Mouse (Mus musculus) intestine, embryonic 16.5 days (tissue): ENCODE measurements around the gene Ttc33. TPM values are rescaled to one million over a fixed set of nuclear protein-coding genes. Genes with fewer than 3 reads are reported as not detected.

ENCODE experiments used
- ATAC-seq: fragments of 200-750 bp; cut with Nextera tagmentation; 2 replicates; pipeline ENCODE4 v1.8.0; 2017; ENCODE audit warnings: moderate TSS enrichment, moderate library complexity
- H3K27ac ChIP-seq: fragments of 300-500 bp; sonication (generic); 2 replicates; pipeline ENCODE4 v1.5.1; 2014; ENCODE audit warnings: mild to moderate bottlenecking, low read length
- H3K27me3 ChIP-seq: fragments of 300-500 bp; sonication (generic); replicated peaks from 2 replicates; pipeline ENCODE4 v1.6.1; 2014; ENCODE audit warnings: low read length, control low read depth, mixed read lengths; ENCODE audit not compliant: control insufficient read depth, insufficient read depth
- H3K36me3 ChIP-seq: fragments of 300-500 bp; sonication (generic); 2 replicates; pipeline ENCODE4 v1.6.1; 2014; ENCODE audit warnings: low read length, control low read depth; ENCODE audit not compliant: control insufficient read depth, insufficient read depth
- H3K4me1 ChIP-seq: fragments of 300-500 bp; sonication (generic); 2 replicates; pipeline ENCODE4 v1.6.1; 2014; ENCODE audit warnings: low read length, control low read depth, mixed read lengths; ENCODE audit not compliant: control insufficient read depth, insufficient read depth
- H3K4me2 ChIP-seq: fragments of 300-500 bp; sonication (generic); 2 replicates; pipeline ENCODE4 v1.6.1; 2014; ENCODE audit warnings: low read depth, low read length, control low read depth
- H3K4me3 ChIP-seq: fragments of 300-500 bp; sonication (generic); 2 replicates; pipeline ENCODE4 v1.5.1; 2014; ENCODE audit warnings: mild to moderate bottlenecking, low read length
- H3K9ac ChIP-seq: fragments of 300-500 bp; sonication (generic); 2 replicates; pipeline ENCODE4 v1.6.1; 2014; ENCODE audit warnings: low read depth, low read length
- H3K9me3 ChIP-seq: fragments of 300-500 bp; sonication (generic); 2 replicates; pipeline ENCODE4 v1.6.1; 2016; ENCODE audit warnings: low read length, control low read depth; ENCODE audit not compliant: control insufficient read depth
- WGBS: fragments of 180-500 bp; shearing (Covaris S2); extraction: QIAGEN DNeasy Blood & Tissue Kit; methylation state at CpG from one replicate; pipeline ENCODE4 v1.1.7; 2014; 5-methylcytosine and 5-hydroxymethylcytosine counted together
- polyA plus RNA-seq: library from polyadenylated mRNA; unstranded; fragments of >200 nt; fragmentation: Nextera tagmentation; extraction: Ambion mirVana; gene quantifications from 2 replicates; pipeline ENCODE4 v1.2.1, GENCODE M21; 2015

Gene Ttc33
- polyA plus RNA-seq, 1 experiment from 2014 or later: 32.9 TPM

DNA sequence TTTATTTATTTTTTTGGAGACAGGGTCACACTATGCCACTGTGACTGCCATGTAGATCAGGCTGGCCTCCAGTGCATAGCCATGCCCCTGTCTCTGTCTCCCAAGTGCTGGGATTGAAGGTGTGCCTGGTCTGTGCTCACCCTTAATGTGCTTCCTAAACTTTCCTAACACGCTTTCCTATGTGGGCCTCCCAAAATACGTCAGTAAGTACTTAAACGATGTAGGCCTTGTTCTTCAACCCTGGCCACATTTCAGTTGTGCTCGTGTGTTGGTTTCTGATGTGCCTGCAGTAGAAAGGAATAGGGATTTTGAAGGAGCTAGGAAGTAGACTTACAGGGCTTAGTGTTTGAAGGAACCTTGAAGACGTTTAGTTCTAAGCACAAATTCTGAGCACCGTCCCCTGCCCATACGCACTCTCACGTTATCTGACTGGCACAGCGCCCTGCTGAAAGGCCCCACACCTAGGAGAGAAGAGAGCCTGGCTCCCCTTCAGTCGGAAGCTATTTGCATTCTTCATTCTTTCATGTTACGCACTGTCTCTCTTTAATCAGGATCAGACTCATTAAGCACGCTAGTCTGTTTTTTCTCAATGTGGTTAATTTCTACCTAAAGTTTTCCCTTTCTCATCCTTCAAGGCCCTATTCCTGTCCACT, 20.1 kb upstream of the Ttc33 start:
- no peak overlapping the region for H3K27ac ChIP-seq
- H3K9ac ChIP-seq: no peak overlapping the region
- no peak overlapping the region for H3K4me2 ChIP-seq
- whole genome bisulfite sequencing: 88% methylated on average over 12 of the region's 12 CpGs
- no peaks in the 10 kb centered on the region for H3K9me3 ChIP-seq
- no peaks in the 10 kb centered on the region for H3K27me3 ChIP-seq
- no peaks in the 10 kb centered on the region for H3K4me1 ChIP-seq
- peaks cover 10% of the 10 kb centered on the region; the same call in 1 of the 2 replicates for H3K36me3 ChIP-seq
- H3K4me3 ChIP-seq: no peak overlapping the region
- ATAC-seq: no peak

GRCm38 (mm10) chr15:5173217-5173820, 12.0 kb upstream of the Ttc33 start:
- H3K4me3 ChIP-seq: no peak overlapping the region
- H3K9me3 ChIP-seq: no peaks in the 10 kb centered on the region
- WGBS: 90% methylated on average over 12 of the region's 12 CpGs
- no peaks in the 10 kb centered on the region for H3K4me1 ChIP-seq
- peaks cover 15% of the 10 kb centered on the region for H3K36me3 ChIP-seq
- no peak overlapping the region for H3K27ac ChIP-seq
- H3K4me2 ChIP-seq: no peak overlapping the region
- no peak overlapping the region for H3K9ac ChIP-seq
- ATAC-seq: no peak
- no peaks in the 10 kb centered on the region for H3K27me3 ChIP-seq

DNA sequence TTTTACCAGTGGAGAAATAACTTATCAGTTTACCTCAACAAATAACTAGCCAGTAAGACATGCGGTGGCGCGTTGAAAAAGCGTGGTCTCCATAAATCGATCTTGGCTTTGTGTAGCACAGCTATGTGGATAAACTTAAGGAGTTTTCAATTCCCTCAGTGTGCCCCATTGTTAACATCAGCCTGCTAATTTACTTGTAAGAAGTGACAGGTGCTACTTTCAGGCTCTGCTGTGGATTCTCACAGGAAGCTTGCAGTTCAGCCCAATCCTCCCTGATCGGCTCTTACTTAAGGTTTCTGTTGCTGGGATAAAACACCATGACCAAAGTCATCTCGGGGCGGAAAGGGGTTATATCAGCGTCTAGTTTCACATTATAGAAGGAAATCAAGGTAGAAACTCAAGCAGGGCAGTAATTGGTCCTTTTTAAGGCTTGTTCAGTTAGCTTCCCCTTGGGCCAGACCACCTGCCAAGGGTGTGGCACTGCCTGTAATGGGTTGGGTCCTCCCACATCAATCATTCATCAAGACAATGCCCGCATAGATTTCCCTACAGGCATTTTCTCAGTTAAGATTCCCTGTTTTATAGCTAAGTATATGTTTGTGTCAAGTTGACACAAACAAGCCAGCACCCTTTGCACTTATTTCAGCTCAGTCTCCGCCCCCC, 526 bp upstream of the Ttc33 start:
- Histone ChIP-seq H3K4me1 (peaks cover 8% of the 10 kb centered on the region), H3K4me2 (peak overlapping the region; percentile 80), H3K27me3 (no peaks in the 10 kb centered on the region), H3K9ac (peak overlapping the region; percentile 88), H3K4me3 (peak overlapping the region; percentile 97), H3K27ac (peak overlapping the region; percentile 93), H3K9me3 (no peaks in the 10 kb centered on the region), H3K36me3 (no peaks in the 10 kb centered on the region)
- 33% methylated on average over 11 of the region's 11 CpGs for WGBS
- peak; percentile 76 for ATAC-seq

DNA sequence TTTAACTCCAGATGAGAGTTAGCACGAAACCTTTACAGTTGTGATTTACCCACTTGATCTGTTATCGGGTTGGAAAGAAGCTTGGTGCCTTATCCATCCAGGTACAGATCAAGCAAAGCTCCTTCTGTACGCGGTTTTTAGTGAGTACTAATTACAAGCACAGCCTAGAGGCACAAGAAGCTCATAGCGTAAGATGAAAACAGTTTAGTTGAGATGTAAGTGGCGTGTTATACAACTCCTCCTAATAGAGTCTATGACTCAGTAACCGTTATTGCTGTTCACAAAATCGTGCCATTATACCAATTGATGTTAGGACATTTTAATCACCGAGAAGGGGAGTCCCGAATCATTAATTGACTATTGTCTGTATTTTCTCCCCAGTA, 959 bp downstream of the Ttc33 start:
- H3K27me3 ChIP-seq: no peaks in the 10 kb centered on the region
- peak overlapping the region; percentile 93; the same call in 1 of the 2 replicates for H3K27ac ChIP-seq
- peaks cover 8% of the 10 kb centered on the region for H3K4me1 ChIP-seq
- no peaks in the 10 kb centered on the region for H3K36me3 ChIP-seq
- 30% methylated on average over 10 of the region's 10 CpGs for WGBS
- no peak for ATAC-seq
- peak overlapping the region; percentile 88 for H3K9ac ChIP-seq
- peak overlapping the region; percentile 80 for H3K4me2 ChIP-seq
- H3K4me3 ChIP-seq: peak overlapping the region; percentile 97
- H3K9me3 ChIP-seq: no peaks in the 10 kb centered on the region

GRCm38 (mm10) chr15:5187116-5187515, 1.8 kb downstream of the Ttc33 start:
- 59% methylated on average over 4 of the region's 4 CpGs for WGBS
- Histone ChIP-seq H3K9ac (no peak overlapping the region), H3K4me2 (no peak overlapping the region), H3K27me3 (no peaks in the 10 kb centered on the region), H3K4me1 (peaks cover 8% of the 10 kb centered on the region), H3K9me3 (no peaks in the 10 kb centered on the region), H3K4me3 (no peak overlapping the region), H3K27ac (no peak overlapping the region), H3K36me3 (peaks cover 2% of the 10 kb centered on the region; the same call in 1 of the 2 replicates)
- ATAC-seq: no peak

- Histone ChIP-seq H3K4me3 (no peak overlapping the region), H3K27ac (no peak overlapping the region), H3K4me2 (no peak overlapping the region), H3K9ac (no peak overlapping the region), H3K4me1 (peaks cover 8% of the 10 kb centered on the region), H3K36me3 (peaks cover 2% of the 10 kb centered on the region; the same call in 1 of the 2 replicates), H3K9me3 (no peaks in the 10 kb centered on the region), H3K27me3 (no peaks in the 10 kb centered on the region)
- ATAC-seq: no peak
- WGBS: 78% methylated on average over 1 of the region's 1 CpGs
Measured at GRCm38 (mm10) chr15:5188029-5188428, 2.7 kb downstream of the Ttc33 start.

- Histone ChIP-seq H3K27me3 (no peaks in the 10 kb centered on the region), H3K4me3 (no peak overlapping the region), H3K27ac (no peak overlapping the region), H3K36me3 (peaks cover 2% of the 10 kb centered on the region; the same call in 1 of the 2 replicates), H3K4me2 (no peak overlapping the region), H3K9ac (no peak overlapping the region), H3K9me3 (no peaks in the 10 kb centered on the region), H3K4me1 (peaks cover 5% of the 10 kb centered on the region)
- 56% methylated on average over 10 of the region's 10 CpGs for WGBS
- ATAC-seq: no peak
Measured at GRCm38 (mm10) chr15:5189504-5190093, 4.3 kb downstream of the Ttc33 start.

- Histone ChIP-seq H3K9ac (no peak overlapping the region), H3K27me3 (no peaks in the 10 kb centered on the region), H3K4me1 (no peaks in the 10 kb centered on the region; the same call in 1 of the 2 replicates), H3K4me2 (no peak overlapping the region), H3K36me3 (peaks cover 2% of the 10 kb centered on the region; the same call in 1 of the 2 replicates), H3K27ac (no peak overlapping the region), H3K4me3 (no peak overlapping the region), H3K9me3 (no peaks in the 10 kb centered on the region)
- ATAC-seq: no peak
- WGBS: 75% methylated on average over 3 of the region's 3 CpGs
Measured at GRCm38 (mm10) chr15:5193833-5194232, 8.5 kb downstream of the Ttc33 start.

GRCm38 (mm10) chr15:5194446-5194845, 9.1 kb downstream of the Ttc33 start:
- H3K9ac ChIP-seq: no peak overlapping the region
- no peaks in the 10 kb centered on the region for H3K27me3 ChIP-seq
- no peak overlapping the region for H3K4me2 ChIP-seq
- ATAC-seq: no peak
- no peak overlapping the region for H3K4me3 ChIP-seq
- 81% methylated on average over 6 of the region's 6 CpGs for WGBS
- peak overlapping the region; percentile 7; the same call in 1 of the 2 replicates for H3K27ac ChIP-seq
- H3K36me3 ChIP-seq: peaks cover 2% of the 10 kb centered on the region; the same call in 1 of the 2 replicates
- H3K9me3 ChIP-seq: no peaks in the 10 kb centered on the region
- H3K4me1 ChIP-seq: no peaks in the 10 kb centered on the region; the same call in 1 of the 2 replicates
